Mouse (Mus musculus) MEL (cell line): ENCODE measurements at regions not wholly inside any gene's neighbourhood (a gene's known extent, or its start where the extent isn't known, plus 50 kb on each side); places are given as distances from the start of the nearest gene placed in this dataset.

ENCODE experiments used
- DNase-seq: peaks from one replicate; pipeline ENCODE4 v3.0.0; 2011; ENCODE audit warnings: low read depth, low spot score
- H3K27ac ChIP-seq: 2 replicates; pipeline ENCODE4 v1.5.1; 2012; ENCODE audit warnings: low read depth, mild to moderate bottlenecking, control low read depth, low read length, moderate library complexity; ENCODE audit not compliant: control insufficient read depth
- H3K27me3 ChIP-seq, 2 experiments: fragments of 150-350 bp in 1 of 2; sonication (generic) in 1 of 2; 2 replicates each; pipeline ENCODE4 v1.6.1; 2012; ENCODE audit warnings: low read length in 2 of 2, mild to moderate bottlenecking in 2 of 2, improper control_type of control experiment in 1 of 2, moderate library complexity in 1 of 2; ENCODE audit not compliant: insufficient read depth in 2 of 2, control insufficient read depth in 1 of 2
- H3K36me3 ChIP-seq, 2 experiments: 2 replicates each; pipeline ENCODE4 v1.6.1; 2012 to 2014; ENCODE audit warnings: low read length in 2 of 2, improper control_type of control experiment in 1 of 2, inconsistent platforms in 1 of 2, mild to moderate bottlenecking in 1 of 2; ENCODE audit not compliant: insufficient read depth in 2 of 2, control insufficient read depth in 1 of 2
- H3K4me1 ChIP-seq, 2 experiments: fragments of 150-350 bp in 1 of 2; sonication (generic) in 1 of 2; 2 replicates each; pipeline ENCODE4 v1.6.1; 2012; ENCODE audit warnings: low read length in 2 of 2, improper control_type of control experiment in 1 of 2, mild to moderate bottlenecking in 1 of 2; ENCODE audit not compliant: insufficient read depth in 2 of 2, control insufficient read depth in 1 of 2
- H3K4me3 ChIP-seq, 2 experiments: fragments of 150-350 bp in 1 of 2; sonication (generic) in 1 of 2; 2 replicates each; pipeline ENCODE4 v1.5.1; 2012; ENCODE audit warnings: low read depth in 2 of 2, low read length in 2 of 2, mild to moderate bottlenecking in 2 of 2, moderate library complexity in 2 of 2, control low read depth in 1 of 2, improper control_type of control experiment in 1 of 2; ENCODE audit not compliant: control insufficient read depth in 1 of 2, insufficient read depth in 1 of 2
- H3K79me2 ChIP-seq: 2 replicates; pipeline ENCODE4 v1.6.1; 2012; ENCODE audit warnings: mild to moderate bottlenecking, low read length, moderate library complexity; ENCODE audit not compliant: control insufficient read depth, poor library complexity, insufficient read depth
- H3K9ac ChIP-seq: 2 replicates; pipeline ENCODE4 v1.6.1; 2012; ENCODE audit warnings: low read depth, mild to moderate bottlenecking, control low read depth, low read length, moderate library complexity; ENCODE audit not compliant: control insufficient read depth, poor library complexity, severe bottlenecking
- H3K9me3 ChIP-seq: fragments of 150-350 bp; sonication (generic); replicated peaks from 2 replicates; pipeline ENCODE4 v1.6.1; 2012; ENCODE audit warnings: mild to moderate bottlenecking, low read length, improper control_type of control experiment, moderate library complexity; ENCODE audit not compliant: insufficient read depth
- BHLHE40 ChIP-seq: IDR thresholded peaks from 2 replicates; pipeline ENCODE4 v1.6.1; 2012; ENCODE audit warnings: low read depth, mild to moderate bottlenecking, inconsistent platforms, low read length, improper control_type of control experiment, borderline replicate concordance
- CHD1 ChIP-seq: IDR thresholded peaks from 2 replicates; pipeline ENCODE4 v1.6.1; 2012; ENCODE audit warnings: low read depth, mild to moderate bottlenecking, inconsistent platforms, low read length, improper control_type of control experiment
- CTCF ChIP-seq, 3 experiments: IDR thresholded peaks in 2 of 3; conservative IDR thresholded peaks in 1 of 3; 2 replicates each; pipeline ENCODE4 v1.5.1; 2011 to 2012; ENCODE audit warnings: low read length in 3 of 3, low read depth in 2 of 3, mild to moderate bottlenecking in 2 of 3, improper control_type of control experiment in 1 of 3, inconsistent platforms in 1 of 3, mixed read lengths in 1 of 3, moderate library complexity in 1 of 3; ENCODE audit not compliant: control insufficient read depth in 1 of 3, insufficient read depth in 1 of 3, poor library complexity in 1 of 3, severe bottlenecking in 1 of 3
- EP300 ChIP-seq, 2 experiments: IDR thresholded peaks; 2 replicates each; pipeline ENCODE4 v1.6.1; 2011; ENCODE audit warnings: improper control_type of control experiment in 2 of 2, low read length in 2 of 2, low read depth in 1 of 2, mild to moderate bottlenecking in 1 of 2
- ETS1 ChIP-seq: IDR thresholded peaks from 2 replicates; pipeline ENCODE4 v1.6.1; 2012; ENCODE audit warnings: low read depth, mild to moderate bottlenecking, inconsistent platforms, low read length, improper control_type of control experiment, moderate library complexity
- GABPA ChIP-seq: IDR thresholded peaks from 2 replicates; pipeline ENCODE4 v1.6.1; 2012; ENCODE audit warnings: low read depth, mild to moderate bottlenecking, inconsistent platforms, low read length, improper control_type of control experiment, moderate library complexity
- JUND ChIP-seq: IDR thresholded peaks from 2 replicates; pipeline ENCODE4 v1.6.1; 2011; ENCODE audit warnings: low read depth, mild to moderate bottlenecking, improper control_type of control experiment, low read length
- MAFK ChIP-seq: IDR thresholded peaks from 2 replicates; pipeline ENCODE4 v1.6.1; 2011; ENCODE audit warnings: low read depth, mild to moderate bottlenecking, low read length, improper control_type of control experiment, borderline replicate concordance
- MAX ChIP-seq: IDR thresholded peaks from 2 replicates; pipeline ENCODE4 v1.6.1; 2011; ENCODE audit warnings: low read length, improper control_type of control experiment
- MYB ChIP-seq: IDR thresholded peaks from 2 replicates; pipeline ENCODE4 v1.6.1; 2011; ENCODE audit warnings: mild to moderate bottlenecking, low read depth, low read length, improper control_type of control experiment
- MYC ChIP-seq: IDR thresholded peaks from 2 replicates; pipeline ENCODE4 v1.6.1; 2011; ENCODE audit warnings: low read depth, mild to moderate bottlenecking, low read length, improper control_type of control experiment, moderate library complexity
- NELFE ChIP-seq: IDR thresholded peaks from 2 replicates; pipeline ENCODE4 v1.6.1; 2011; ENCODE audit warnings: low read depth, low read length, improper control_type of control experiment
- POLR2AphosphoS2 ChIP-seq: IDR thresholded peaks from 2 replicates; pipeline ENCODE4 v1.6.1; 2011; ENCODE audit warnings: low read length, improper control_type of control experiment
- SIN3A ChIP-seq: IDR thresholded peaks from 2 replicates; pipeline ENCODE4 v1.6.1; 2012; ENCODE audit warnings: low read length, improper control_type of control experiment, inconsistent platforms
- TAL1 ChIP-seq: IDR thresholded peaks from 2 replicates; pipeline ENCODE4 v1.6.1; 2012; ENCODE audit warnings: mild to moderate bottlenecking, inconsistent platforms, low read length, moderate library complexity, mixed read lengths
- TBP ChIP-seq: IDR thresholded peaks from 2 replicates; pipeline ENCODE4 v1.8.0; 2011; ENCODE audit warnings: low read depth, low read length, improper control_type of control experiment
- TCF12 ChIP-seq: IDR thresholded peaks from 2 replicates; pipeline ENCODE4 v1.6.1; 2014; ENCODE audit warnings: low read depth, mild to moderate bottlenecking, inconsistent platforms, low read length, improper control_type of control experiment, moderate library complexity
- UBTF ChIP-seq: IDR thresholded peaks from 2 replicates; pipeline ENCODE4 v1.6.1; 2012; ENCODE audit warnings: low read depth, mild to moderate bottlenecking, inconsistent platforms, low read length, improper control_type of control experiment, moderate library complexity, borderline replicate concordance; ENCODE audit not compliant: insufficient read depth
- ZKSCAN1 ChIP-seq: IDR thresholded peaks from 2 replicates; pipeline ENCODE4 v1.6.1; 2012; ENCODE audit warnings: low read depth, mild to moderate bottlenecking, inconsistent platforms, low read length, improper control_type of control experiment, moderate library complexity
- ZMIZ1 ChIP-seq: IDR thresholded peaks from 2 replicates; pipeline ENCODE4 v1.6.1; 2012; ENCODE audit warnings: low read depth, mild to moderate bottlenecking, inconsistent platforms, low read length, improper control_type of control experiment, moderate library complexity

- H3K9me3 ChIP-seq, result no peaks in the 10 kb centered on the region
- no peaks in the 10 kb centered on the region for H3K79me2 ChIP-seq
- no peaks in the 10 kb centered on the region for H3K36me3 ChIP-seq
- no peak for DNase-seq
- TF ChIP-seq MAX, result no peak
- TF ChIP-seq NELFE, result no peak
- no peak for TF ChIP-seq GABPA
- TF ChIP-seq JUND, result no peak
- TF ChIP-seq SIN3A, result no peak
- TF ChIP-seq EP300 (IDR thresholded peaks at IDR 0.05; ENCODE audit: low read depth in 1 of 2, low read length in 2 of 2), result no peak
- no peak for TF ChIP-seq POLR2AphosphoS2
- TF ChIP-seq CHD1, result no peak
- no peak for TF ChIP-seq MAFK
- no peak for TF ChIP-seq UBTF
- no peak for TF ChIP-seq MYB
- no peak for TF ChIP-seq MYC
- TF ChIP-seq ZMIZ1, result no peak
- TF ChIP-seq TBP, result no peak
- TF ChIP-seq CTCF (IDR thresholded peaks at IDR 0.05 in 2 of 3, conservative IDR thresholded peaks at IDR 0.05 in 1 of 3; ENCODE audit: control insufficient read depth in 1 of 3, insufficient read depth in 1 of 3, low read depth in 2 of 3, low read length in 3 of 3, poor library complexity in 1 of 3, severe bottlenecking in 1 of 3), result no peak
- TF ChIP-seq ETS1, result no peak
- TF ChIP-seq TCF12, result no peak
- no peak for TF ChIP-seq TAL1
- no peak for TF ChIP-seq BHLHE40
- no peak overlapping the region for H3K9ac ChIP-seq
- no peak overlapping the region for H3K4me3 ChIP-seq
- no peaks in the 10 kb centered on the region for H3K27me3 ChIP-seq
- no peak overlapping the region for H3K27ac ChIP-seq
- H3K4me1 ChIP-seq, result no peaks in the 10 kb centered on the region
Observed at GRCm38 (mm10) chr13:16746451-16746850, 734.8 kb downstream of the Inhba start.

DNA sequence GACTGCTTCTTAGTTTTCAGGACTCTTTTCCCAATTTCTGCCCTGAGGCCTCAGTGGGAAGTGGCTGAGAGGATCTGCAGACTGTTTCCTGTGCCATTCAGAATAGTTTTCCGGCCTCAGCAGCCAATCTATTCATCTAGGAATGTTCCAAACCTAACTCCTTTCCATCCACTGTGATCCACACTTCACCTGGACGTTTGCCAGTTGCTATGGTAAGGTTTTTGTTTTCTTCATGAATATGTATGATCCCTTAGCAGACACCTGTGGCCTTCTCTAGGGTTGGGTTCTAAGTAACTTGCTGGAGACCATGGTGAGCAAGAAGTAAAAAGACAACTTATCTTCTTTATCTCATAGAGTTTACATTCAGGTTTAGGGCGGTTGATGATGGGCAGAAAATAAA, 744.6 kb downstream of the Inhba start:
- H3K36me3 ChIP-seq, result no peaks in the 10 kb centered on the region
- H3K9me3 ChIP-seq, result no peaks in the 10 kb centered on the region
- no peaks in the 10 kb centered on the region for H3K79me2 ChIP-seq
- H3K9ac ChIP-seq, result no peak overlapping the region
- no peak overlapping the region for H3K27ac ChIP-seq
- no peak for TF ChIP-seq ZKSCAN1
- DNase-seq, result no peak
- no peaks in the 10 kb centered on the region for H3K4me1 ChIP-seq
- H3K27me3 ChIP-seq, result no peaks in the 10 kb centered on the region
- H3K4me3 ChIP-seq, result no peak overlapping the region
